Mouse (Mus musculus) Patski (cell line): ENCODE results near the gene Slc27a1. TPM values are rescaled to one million over a fixed set of nuclear protein-coding genes. Genes with fewer than 3 reads are reported as not detected.
A peak's percentile ranks its signal among the peaks of the same experiment; 100 is the strongest.

Experiments used
- ATAC-seq: fragments of 100-300 bp; one replicate; pipeline ENCODE4 v1.8.0; 2021
- CTCF ChIA-PET: fragments of 350-600 bp; sonication (Branson Sonifier 250); formaldehyde crosslinking; loops from one replicate; lab custom pipeline; 2022; ENCODE audit warnings: inconsistent platforms; lab: Charles Lee
- POLR2A ChIA-PET: fragments of 350-600 bp; sonication (Branson Sonifier 250); formaldehyde crosslinking; loops from one replicate; lab custom pipeline; 2022; ENCODE audit warnings: antibody characterized with exemption, inconsistent platforms; lab: Charles Lee
- DNase-seq: peaks from one replicate; pipeline ENCODE4 v3.0.0-alpha.2; 2011; ENCODE audit warnings: low read depth, low spot score
- H3K27me3 ChIP-seq: fragments of 371-371 bp; one replicate; pipeline ENCODE4 v1.5.1; 2021
- CTCF ChIP-seq: fragments of 100-300 bp; IDR thresholded peaks from one replicate; pipeline ENCODE4 v1.5.1; 2021
- in situ Hi-C: fragments of 300-500 bp; cut with MboI; formaldehyde crosslinking; loops from 3 replicates; pipeline ENCODE4 v1.11.1; 2018; ENCODE audit warnings: low pct_unique_long_range_greater_than_20kb, mixed read lengths
- polyA plus RNA-seq: library from polyadenylated mRNA; unstranded; gene quantifications from one replicate; pipeline ENCODE4 v1.2.3, GENCODE M21; 2021

Gene Slc27a1
- polyA plus RNA-seq, 1 experiment from 2014 or later: 40.9 TPM

DNA sequence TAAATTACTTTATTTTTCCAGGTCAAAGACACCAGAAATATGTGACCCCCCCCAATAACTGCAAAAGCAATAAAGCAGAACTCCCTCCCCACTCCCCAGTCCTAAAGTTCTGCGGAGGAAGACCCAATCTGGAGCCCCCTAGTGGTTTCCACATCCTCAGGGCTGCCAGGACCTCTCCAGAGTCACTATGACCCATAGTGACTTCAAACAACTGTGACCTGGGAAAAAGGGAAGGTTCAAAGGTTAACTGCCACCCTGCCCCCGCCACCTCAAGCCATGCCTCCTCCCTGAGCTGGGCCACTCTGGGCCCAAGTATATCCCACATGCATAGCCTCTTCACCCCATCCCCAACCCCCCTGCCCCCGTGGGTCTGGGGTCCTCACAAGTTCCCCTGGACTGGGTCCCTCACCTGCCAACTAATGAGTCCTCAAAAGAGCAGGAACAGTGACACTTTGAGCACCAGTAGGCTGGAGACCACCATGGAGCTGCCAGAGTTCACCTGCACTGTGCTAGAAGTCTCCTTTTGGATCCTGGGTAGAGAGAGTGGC lies 34.3 kb upstream of the Slc27a1 start:
- DNase-seq (no peak), ATAC-seq (no peak)
- ChIA-PET POLR2A (interaction anchor here (1.4 kb wide), 1 partner anchor 70 kb away, joined by 5 read pairs; the partner anchor contains the start of genes Abhd8 and Mrpl34), CTCF (interaction anchor here (1.3 to 3.8 kb wide), 3 partner anchors 13 to 38 kb away, joined by 3 to 16 read pairs (median 6); no protein-coding TSS in a partner anchor)
- no peaks in the 10 kb centered on the region for H3K27me3 ChIP-seq
- in situ Hi-C loops: no loop called here
- TF ChIP-seq CTCF: no peak

DNA sequence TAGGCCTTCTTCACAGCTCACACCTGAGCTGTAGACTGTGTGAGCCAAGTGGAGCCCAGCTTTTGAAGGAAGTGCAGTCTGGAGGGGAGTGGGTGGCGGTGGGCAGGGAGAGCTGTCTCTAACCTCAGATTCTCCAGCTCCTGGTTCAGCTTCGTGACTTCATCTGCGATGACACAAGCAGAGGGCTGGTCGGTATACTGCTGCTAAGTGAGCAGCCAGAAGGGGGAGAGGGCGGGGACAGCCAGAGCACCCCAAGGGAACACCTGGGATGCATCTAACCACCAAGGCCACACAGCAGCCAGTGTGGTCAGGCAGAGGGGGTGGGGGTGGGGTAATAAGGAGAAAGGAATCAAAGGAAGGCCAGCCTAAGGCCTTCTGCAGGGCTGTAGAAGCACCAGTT lies 33.0 kb upstream of the Slc27a1 start:
- ChIA-PET CTCF (interaction anchor here (0.5 to 3.8 kb wide), 3 partner anchors 14 to 125 kb away, joined by 3 to 16 read pairs (median 3); no protein-coding TSS in a partner anchor), POLR2A (no interaction called here)
- ATAC-seq: peak; percentile 14
- no peaks in the 10 kb centered on the region for H3K27me3 ChIP-seq
- DNase-seq: no peak
- in situ Hi-C loops: no loop called here
- TF ChIP-seq CTCF: no peak

DNA sequence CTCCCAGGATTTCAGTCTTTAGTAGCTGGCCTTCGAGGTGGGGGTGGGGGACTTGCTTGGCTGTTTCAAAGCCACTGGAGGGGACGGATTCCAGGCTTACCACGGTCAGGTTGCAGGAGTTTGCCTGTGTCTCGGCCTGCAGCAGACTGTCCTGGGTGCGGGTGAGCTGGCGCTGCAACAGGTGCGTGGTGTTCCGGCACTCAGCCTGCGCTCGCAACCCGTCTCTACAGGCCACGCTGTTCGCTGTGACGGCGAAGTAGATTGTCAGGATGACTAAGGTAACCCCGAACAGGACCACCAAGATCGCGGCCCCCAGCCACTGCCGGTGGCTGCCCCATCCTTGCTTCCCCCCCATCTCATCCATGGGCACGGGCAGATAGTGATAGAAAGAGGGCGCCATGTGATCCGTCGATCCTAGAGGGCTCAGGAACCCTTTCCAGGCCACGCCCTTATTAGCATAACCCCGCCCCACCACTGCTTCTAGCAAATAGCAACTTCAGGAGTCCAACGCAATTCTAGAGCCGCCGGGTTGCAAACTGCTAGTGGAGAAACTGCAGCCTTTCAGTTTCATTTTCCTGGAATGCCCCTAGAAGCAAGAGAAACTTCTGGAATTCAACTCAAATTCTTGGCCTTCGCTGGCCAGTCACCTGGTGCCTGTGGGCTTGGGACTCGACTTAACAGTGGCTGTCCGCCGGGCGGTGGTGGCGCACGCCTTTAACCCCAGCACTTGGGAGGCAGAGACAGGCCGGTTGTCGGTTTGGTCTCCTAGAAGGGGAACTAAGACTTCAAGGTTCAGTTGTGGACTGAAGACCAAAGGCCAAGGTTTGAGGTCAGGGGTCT lies 31.4 kb upstream of the Slc27a1 start, which contains the start of gene Bst2:
Gene Bst2 (minus strand): TSS at position 429 of the 840 bp plus-strand sequence.
- no peak for TF ChIP-seq CTCF
- peak; percentile 81 for DNase-seq
- ChIA-PET POLR2A (interaction anchor here (0.6 to 0.8 kb wide), 2 partner anchors 16 to 20 kb away, joined by 3 to 5 read pairs; no protein-coding TSS in a partner anchor), CTCF (interaction anchor here (0.6 kb wide), 1 partner anchor 865 kb away, joined by 3 read pairs; no protein-coding TSS in a partner anchor)
- H3K27me3 ChIP-seq: no peaks in the 10 kb centered on the region
- peak; percentile 83 for ATAC-seq
- in situ Hi-C loops: no loop called here

- ChIA-PET CTCF (interaction anchor here (2.6 kb wide), 1 partner anchor 12 kb away, joined by 9 read pairs; no protein-coding TSS in a partner anchor), POLR2A (no interaction called here)
- no peak for TF ChIP-seq CTCF
- peak; percentile 99 for DNase-seq
- in situ Hi-C loops: no loop called here
- H3K27me3 ChIP-seq: no peaks in the 10 kb centered on the region
- peak; percentile 83 for ATAC-seq
These were observed 25.9 kb upstream of the Slc27a1 start, which contains the start of gene Mvb12a for GRCm38 (mm10) chr8:71542632-71543343. Mvb12a (plus strand) TSS chr8:71542922.

- ATAC-seq (no peak), DNase-seq (no peak)
- CTCF ChIA-PET: interaction anchor here (2.6 kb wide), 1 partner anchor 13 kb away, joined by 9 read pairs; no protein-coding TSS in a partner anchor
- POLR2A ChIA-PET: no interaction called here
- no peak for TF ChIP-seq CTCF
- no peaks in the 10 kb centered on the region for H3K27me3 ChIP-seq
- in situ Hi-C loops: no loop called here
These were observed 24.9 kb upstream of the Slc27a1 start for GRCm38 (mm10) chr8:71543755-71544154.

GRCm38 (mm10) chr8:71545053-71545452 lies 23.6 kb upstream of the Slc27a1 start:
- no peak for ATAC-seq

DNA sequence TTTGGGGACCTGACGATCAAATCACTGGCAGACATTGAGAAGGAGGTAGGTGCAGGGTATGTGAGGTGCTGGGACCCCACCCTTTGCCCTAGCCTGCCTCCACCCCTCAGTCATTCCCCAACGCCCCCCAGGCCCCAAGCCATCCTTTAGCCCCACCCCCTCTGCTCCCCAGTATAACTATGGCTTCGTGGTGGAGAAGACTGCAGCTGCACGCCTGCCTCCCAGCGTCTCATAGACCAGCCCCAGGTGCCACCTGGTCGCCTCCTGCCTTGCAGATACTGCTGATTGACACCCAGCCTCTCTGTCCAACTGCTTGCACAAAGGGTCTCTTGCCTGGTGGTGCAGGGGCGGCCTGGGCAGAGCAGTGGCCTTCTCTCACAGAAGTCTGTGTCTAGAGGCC lies 21.1 kb upstream of the Slc27a1 start:
- POLR2A ChIA-PET: no interaction called here
- CTCF ChIA-PET: no interaction called here

More at GRCm38 (mm10) chr8:71545053-71545452, 23.6 kb upstream of the Slc27a1 start:
- ChIA-PET CTCF (interaction anchor here (1.2 kb wide), 1 partner anchor 17 kb away, joined by 3 read pairs; no protein-coding TSS in a partner anchor), POLR2A (no interaction called here)
- no peak for TF ChIP-seq CTCF
- no peak for DNase-seq
- in situ Hi-C loops: no loop called here
- H3K27me3 ChIP-seq: no peaks in the 10 kb centered on the region

DNA sequence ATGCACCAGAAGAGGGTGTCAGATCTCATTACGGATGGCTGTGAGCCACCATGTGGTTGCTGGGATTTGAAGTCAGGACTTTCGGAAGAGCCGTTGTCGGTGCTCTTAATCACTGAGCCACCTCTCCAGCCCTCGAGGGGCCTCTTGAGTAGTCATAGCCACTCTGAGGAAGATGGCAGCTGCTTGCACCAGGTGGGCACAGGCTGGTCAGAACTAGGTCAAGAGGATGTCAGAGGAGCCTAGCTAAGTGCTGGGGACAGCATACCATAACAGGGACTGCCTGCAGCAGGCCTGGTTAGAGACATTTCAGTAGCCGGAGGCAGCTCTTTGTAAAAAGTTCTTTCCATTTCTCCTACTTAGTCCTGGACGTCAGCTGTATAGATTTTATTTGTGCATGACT lies 17.9 kb upstream of the Slc27a1 start:
- in situ Hi-C loops: no loop called here
- no peak for DNase-seq
- no peaks in the 10 kb centered on the region for H3K27me3 ChIP-seq
- ChIA-PET CTCF (interaction anchor here (1.1 to 2.8 kb wide), 2 partner anchors 11 to 110 kb away, joined by 3 to 9 read pairs; no protein-coding TSS in a partner anchor), POLR2A (interaction anchor here (2.1 kb wide), 1 partner anchor 42 kb away, joined by 7 read pairs; no protein-coding TSS in a partner anchor)
- no peak for TF ChIP-seq CTCF
- no peak for ATAC-seq

More for the DNA sequence above, 21.1 kb upstream of the Slc27a1 start:
- TF ChIP-seq CTCF: no peak
- ATAC-seq (no peak), DNase-seq (no peak)
- no peaks in the 10 kb centered on the region for H3K27me3 ChIP-seq
- in situ Hi-C loops: no loop called here

DNA sequence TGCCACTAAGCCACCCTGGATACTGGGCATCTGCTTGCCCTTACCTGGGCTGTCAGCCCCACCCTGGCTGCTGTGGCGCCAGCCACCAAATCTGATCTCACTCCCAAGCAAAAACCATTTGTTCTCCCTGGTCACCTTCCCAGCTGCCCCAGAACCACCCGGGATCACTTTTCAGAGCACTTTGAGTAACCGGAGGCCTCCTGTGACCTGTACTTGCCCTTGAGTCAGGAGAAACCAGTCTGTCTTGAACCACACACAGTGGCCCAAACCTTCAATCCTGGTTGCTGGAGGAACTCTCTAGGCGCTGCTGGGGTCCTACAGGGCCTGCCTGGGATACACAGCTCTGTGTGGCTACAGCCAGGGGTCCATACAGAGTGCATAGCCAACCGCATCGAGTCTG lies 15.9 kb upstream of the Slc27a1 start:
- TF ChIP-seq CTCF: no peak
- in situ Hi-C loops: no loop called here
- POLR2A ChIA-PET: no interaction called here
- H3K27me3 ChIP-seq: no peaks in the 10 kb centered on the region
- CTCF ChIA-PET: interaction anchor here (1.7 to 2.8 kb wide), 2 partner anchors 9 to 108 kb away, joined by 3 to 9 read pairs; no protein-coding TSS in a partner anchor
- ATAC-seq (no peak), DNase-seq (no peak)

- CTCF ChIA-PET: interaction anchor here (1.7 kb wide), 1 partner anchor 107 kb away, joined by 3 read pairs; no protein-coding TSS in a partner anchor
- in situ Hi-C loops: no loop called here
These were observed 14.7 kb upstream of the Slc27a1 start for GRCm38 (mm10) chr8:71554001-71554400.

More at GRCm38 (mm10) chr8:71554001-71554400, 14.7 kb upstream of the Slc27a1 start:
- H3K27me3 ChIP-seq: no peaks in the 10 kb centered on the region
- POLR2A ChIA-PET: no interaction called here
- DNase-seq (no peak), ATAC-seq (no peak)
- no peak for TF ChIP-seq CTCF
